Mouse (Mus musculus): Measurements from ENCODE around the gene 2810004N23Rik. TPM values are rescaled to one million over a fixed set of nuclear protein-coding genes. Genes with fewer than 3 reads are reported as not detected.

Gene 2810004N23Rik
- polyA plus RNA-seq, 1 experiment from 2014 or later: 48.6 TPM

DNA sequence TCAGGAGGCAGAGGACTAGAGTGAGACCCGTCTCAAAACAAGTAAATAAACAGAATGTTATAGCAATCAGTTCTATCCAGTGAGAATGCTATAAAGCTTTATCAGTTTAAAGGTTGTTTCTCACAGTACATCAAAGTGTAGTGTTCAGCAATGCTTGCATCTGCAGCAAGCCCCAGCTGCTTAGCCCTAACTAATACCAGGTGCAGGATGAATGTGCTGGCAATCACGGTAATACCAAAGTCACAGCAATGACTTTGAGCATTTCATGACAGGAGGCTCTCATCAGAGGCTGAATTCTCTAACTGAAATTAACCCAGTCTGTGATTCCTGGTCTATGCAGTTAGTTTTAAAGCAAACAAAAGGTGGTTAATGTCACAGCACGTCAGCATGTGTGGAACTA lies 29.7 kb upstream of the 2810004N23Rik start:
- H3K27ac ChIP-seq: no peak overlapping the region
- H3K4me1 ChIP-seq (replicated peaks): peaks cover 16% of the 10 kb centered on the region
- no peak overlapping the region for H3K4me2 ChIP-seq (replicated peaks)
- no peak overlapping the region for H3K9ac ChIP-seq
- ATAC-seq: no peak
- H3K9me3 ChIP-seq: no peaks in the 10 kb centered on the region
- no peak overlapping the region for H3K4me3 ChIP-seq (replicated peaks)
- no peaks in the 10 kb centered on the region for H3K27me3 ChIP-seq (replicated peaks)
- 62% methylated on average over 3 of the region's 3 CpGs for WGBS
- peaks cover 35% of the 10 kb centered on the region for H3K36me3 ChIP-seq

GRCm38 (mm10) chr8:124888385-124888784 lies 25.5 kb upstream of the 2810004N23Rik start:
- H3K4me3 ChIP-seq (replicated peaks): no peak overlapping the region
- 94% methylated on average over 5 of the region's 5 CpGs for WGBS
- H3K27ac ChIP-seq: no peak overlapping the region
- no peaks in the 10 kb centered on the region for H3K27me3 ChIP-seq (replicated peaks)
- no peak overlapping the region for H3K4me2 ChIP-seq (replicated peaks)
- no peaks in the 10 kb centered on the region for H3K4me1 ChIP-seq (replicated peaks)
- peaks cover 55% of the 10 kb centered on the region for H3K36me3 ChIP-seq
- ATAC-seq: no peak
- no peaks in the 10 kb centered on the region for H3K9me3 ChIP-seq
- no peak overlapping the region for H3K9ac ChIP-seq

DNA sequence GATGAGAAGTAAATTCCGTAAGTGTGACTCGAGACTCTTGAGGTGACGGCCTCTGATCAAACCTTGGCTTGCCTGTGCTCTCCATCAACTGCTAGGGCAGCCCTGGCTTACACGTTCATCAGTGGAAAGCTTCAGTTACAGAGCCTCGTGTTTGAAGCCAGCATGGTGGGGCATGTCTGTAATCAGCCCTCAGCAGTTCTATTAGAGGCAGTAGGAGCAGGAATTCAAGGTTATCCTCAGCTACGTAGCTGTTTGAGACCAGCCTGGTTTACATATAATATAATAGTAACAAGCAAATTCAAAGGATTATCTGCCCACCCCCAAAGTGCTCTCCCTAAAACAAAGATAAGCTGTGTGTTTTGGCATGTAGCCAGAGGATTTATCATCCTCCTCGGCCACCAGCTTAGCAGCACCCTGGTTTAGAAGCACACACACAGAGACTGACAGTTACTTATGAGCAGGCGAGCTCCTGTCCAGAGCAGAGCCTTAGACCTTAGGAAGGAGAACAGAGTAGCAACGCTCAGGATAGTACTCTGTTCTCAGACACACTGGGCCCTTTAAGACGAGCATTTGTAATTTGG lies 16.1 kb upstream of the 2810004N23Rik start:
- peaks cover 65% of the 10 kb centered on the region for H3K36me3 ChIP-seq
- no peaks in the 10 kb centered on the region for H3K4me1 ChIP-seq (replicated peaks)
- no peaks in the 10 kb centered on the region for H3K9me3 ChIP-seq
- WGBS: 69% methylated on average over 10 of the region's 10 CpGs
- no peak for ATAC-seq
- no peak overlapping the region for H3K9ac ChIP-seq
- H3K4me2 ChIP-seq (replicated peaks): no peak overlapping the region
- no peaks in the 10 kb centered on the region for H3K27me3 ChIP-seq (replicated peaks)
- no peak overlapping the region for H3K4me3 ChIP-seq (replicated peaks)
- H3K27ac ChIP-seq: no peak overlapping the region

DNA sequence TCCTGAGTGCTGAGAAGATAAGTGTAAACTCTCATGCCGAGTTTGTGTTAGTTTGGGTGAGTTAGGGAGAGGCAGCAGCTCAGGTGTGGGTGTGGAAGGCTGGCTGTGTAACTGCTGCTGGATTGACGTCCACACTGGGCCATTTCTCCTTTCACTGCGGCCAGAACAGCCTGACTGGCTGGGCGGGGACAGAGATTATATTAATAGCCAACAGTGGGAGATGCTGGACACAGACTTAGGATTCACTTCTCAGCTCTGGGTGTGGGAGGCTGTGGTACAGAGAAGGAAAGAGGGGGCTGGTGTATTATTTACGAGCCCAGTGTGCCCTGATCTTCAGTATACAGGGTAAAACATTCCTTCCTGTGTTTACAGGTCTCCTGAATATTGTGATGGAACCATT lies 15.2 kb upstream of the 2810004N23Rik start:
- H3K4me3 ChIP-seq (replicated peaks): no peak overlapping the region
- H3K4me1 ChIP-seq (replicated peaks): no peaks in the 10 kb centered on the region
- no peak overlapping the region for H3K9ac ChIP-seq
- H3K27ac ChIP-seq: no peak overlapping the region
- no peak for ATAC-seq
- no peaks in the 10 kb centered on the region for H3K27me3 ChIP-seq (replicated peaks)
- WGBS: 81% methylated on average over 5 of the region's 5 CpGs
- H3K9me3 ChIP-seq: no peaks in the 10 kb centered on the region
- H3K4me2 ChIP-seq (replicated peaks): no peak overlapping the region
- peaks cover 62% of the 10 kb centered on the region for H3K36me3 ChIP-seq

GRCm38 (mm10) chr8:124872690-124873089 lies 9.8 kb upstream of the 2810004N23Rik start:
- WGBS: 67% methylated on average over 5 of the region's 5 CpGs
- no peaks in the 10 kb centered on the region for H3K9me3 ChIP-seq
- peaks cover 41% of the 10 kb centered on the region for H3K36me3 ChIP-seq
- no peak overlapping the region for H3K4me3 ChIP-seq (replicated peaks)
- ATAC-seq: peak; percentile 62; the same call in 1 of the 2 replicates
- no peak overlapping the region for H3K9ac ChIP-seq
- H3K27ac ChIP-seq: no peak overlapping the region
- no peak overlapping the region for H3K4me2 ChIP-seq (replicated peaks)
- no peaks in the 10 kb centered on the region for H3K4me1 ChIP-seq (replicated peaks)
- H3K27me3 ChIP-seq (replicated peaks): no peaks in the 10 kb centered on the region

- Histone ChIP-seq H3K36me3 (peaks cover 35% of the 10 kb centered on the region), H3K4me3 (replicated peaks) (no peak overlapping the region), H3K9ac (no peak overlapping the region), H3K4me1 (replicated peaks) (no peaks in the 10 kb centered on the region), H3K4me2 (replicated peaks) (no peak overlapping the region), H3K27me3 (replicated peaks) (no peaks in the 10 kb centered on the region), H3K9me3 (no peaks in the 10 kb centered on the region), H3K27ac (no peak overlapping the region)
- WGBS: 91% methylated on average over 7 of the region's 7 CpGs
- peak; percentile 19; the same call in 1 of the 2 replicates for ATAC-seq
These were observed 9.2 kb upstream of the 2810004N23Rik start for GRCm38 (mm10) chr8:124872081-124872480.

DNA sequence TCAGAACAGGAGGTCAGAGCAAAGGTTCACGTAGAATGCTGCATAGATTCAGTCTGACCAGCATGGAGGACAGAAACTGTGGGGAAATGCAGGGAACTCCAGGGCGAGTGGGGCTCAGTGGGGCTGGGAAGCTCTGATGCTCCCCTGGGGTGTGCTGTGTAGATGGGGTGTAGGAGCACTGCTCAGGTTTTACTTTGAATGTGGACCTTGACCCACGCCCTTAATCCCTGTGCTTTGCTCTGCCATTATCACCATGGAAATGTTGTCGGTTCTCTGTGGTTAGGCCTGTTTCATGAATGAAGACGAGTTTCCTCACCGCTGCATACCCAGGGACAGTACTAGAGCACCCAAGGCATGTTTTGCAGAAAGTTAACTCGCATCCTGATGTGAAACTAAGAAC lies 8.6 kb upstream of the 2810004N23Rik start:
- 72% methylated on average over 7 of the region's 7 CpGs for WGBS
- Histone ChIP-seq H3K9ac (no peak overlapping the region), H3K4me3 (replicated peaks) (no peak overlapping the region), H3K27ac (no peak overlapping the region), H3K4me2 (replicated peaks) (no peak overlapping the region), H3K9me3 (no peaks in the 10 kb centered on the region), H3K36me3 (peaks cover 32% of the 10 kb centered on the region), H3K27me3 (replicated peaks) (no peaks in the 10 kb centered on the region), H3K4me1 (replicated peaks) (no peaks in the 10 kb centered on the region)
- peak; percentile 65 for ATAC-seq

GRCm38 (mm10) chr8:124869708-124870107 lies 6.8 kb upstream of the 2810004N23Rik start:
- Histone ChIP-seq H3K27ac (no peak overlapping the region), H3K27me3 (replicated peaks) (no peaks in the 10 kb centered on the region), H3K36me3 (peaks cover 25% of the 10 kb centered on the region), H3K9me3 (no peaks in the 10 kb centered on the region), H3K4me3 (replicated peaks) (no peak overlapping the region), H3K4me2 (replicated peaks) (no peak overlapping the region), H3K4me1 (replicated peaks) (no peaks in the 10 kb centered on the region; the same call in 1 of the 2 replicates), H3K9ac (no peak overlapping the region)
- no peak for ATAC-seq
- 76% methylated on average over 6 of the region's 6 CpGs for WGBS

DNA sequence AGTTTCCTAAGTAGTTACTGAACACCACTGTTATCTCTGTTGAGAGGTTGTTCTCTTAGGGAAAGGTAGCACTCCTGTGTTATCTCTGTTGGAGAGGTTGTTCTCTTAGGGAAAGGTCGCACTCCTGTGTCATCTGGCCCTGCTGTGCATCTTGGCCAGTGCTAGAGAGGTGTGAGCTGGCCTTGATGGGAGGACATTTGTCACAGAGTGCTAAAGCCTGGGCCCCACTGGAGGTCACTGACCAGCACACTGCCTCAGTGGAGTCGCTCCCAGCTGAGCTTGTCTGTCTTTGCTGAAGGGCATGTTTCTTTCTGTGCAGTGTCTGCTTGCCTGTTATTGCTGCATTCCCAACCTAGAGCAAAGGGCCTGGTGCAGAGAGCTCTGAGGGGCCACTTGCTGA lies 4.2 kb upstream of the 2810004N23Rik start:
- Histone ChIP-seq H3K9me3 (no peaks in the 10 kb centered on the region), H3K27ac (no peak overlapping the region), H3K36me3 (peaks cover 8% of the 10 kb centered on the region), H3K4me2 (replicated peaks) (no peak overlapping the region), H3K27me3 (replicated peaks) (no peaks in the 10 kb centered on the region), H3K4me1 (replicated peaks) (peaks cover 4% of the 10 kb centered on the region; the same call in 1 of the 2 replicates), H3K4me3 (replicated peaks) (no peak overlapping the region), H3K9ac (no peak overlapping the region)
- WGBS: 49% methylated on average over 2 of the region's 2 CpGs
- no peak for ATAC-seq

GRCm38 (mm10) chr8:124866669-124867068 lies 3.7 kb upstream of the 2810004N23Rik start:
- no peaks in the 10 kb centered on the region for H3K9me3 ChIP-seq
- WGBS: 67% methylated on average over 3 of the region's 3 CpGs
- H3K4me3 ChIP-seq (replicated peaks): no peak overlapping the region
- peaks cover 4% of the 10 kb centered on the region; the same call in 1 of the 2 replicates for H3K4me1 ChIP-seq (replicated peaks)
- H3K27me3 ChIP-seq (replicated peaks): no peaks in the 10 kb centered on the region
- ATAC-seq: no peak
- no peak overlapping the region for H3K9ac ChIP-seq
- H3K4me2 ChIP-seq (replicated peaks): no peak overlapping the region
- no peak overlapping the region for H3K27ac ChIP-seq
- H3K36me3 ChIP-seq: peaks cover 6% of the 10 kb centered on the region; the same call in 1 of the 2 replicates

GRCm38 (mm10) chr8:124863729-124864128 lies 809 bp upstream of the 2810004N23Rik start:
- no peaks in the 10 kb centered on the region for H3K9me3 ChIP-seq
- H3K27me3 ChIP-seq (replicated peaks): no peaks in the 10 kb centered on the region
- WGBS: 8% methylated on average over 8 of the region's 8 CpGs
- H3K27ac ChIP-seq: peak overlapping the region; percentile 93; the same call in 1 of the 2 replicates
- peaks cover 13% of the 10 kb centered on the region; the same call in 1 of the 2 replicates for H3K36me3 ChIP-seq
- H3K9ac ChIP-seq: peak overlapping the region; percentile 96
- H3K4me1 ChIP-seq (replicated peaks): peaks cover 4% of the 10 kb centered on the region; the same call in 1 of the 2 replicates
- H3K4me3 ChIP-seq (replicated peaks): peak overlapping the region; percentile 81
- no peak for ATAC-seq
- H3K4me2 ChIP-seq (replicated peaks): peak overlapping the region; percentile 77

DNA sequence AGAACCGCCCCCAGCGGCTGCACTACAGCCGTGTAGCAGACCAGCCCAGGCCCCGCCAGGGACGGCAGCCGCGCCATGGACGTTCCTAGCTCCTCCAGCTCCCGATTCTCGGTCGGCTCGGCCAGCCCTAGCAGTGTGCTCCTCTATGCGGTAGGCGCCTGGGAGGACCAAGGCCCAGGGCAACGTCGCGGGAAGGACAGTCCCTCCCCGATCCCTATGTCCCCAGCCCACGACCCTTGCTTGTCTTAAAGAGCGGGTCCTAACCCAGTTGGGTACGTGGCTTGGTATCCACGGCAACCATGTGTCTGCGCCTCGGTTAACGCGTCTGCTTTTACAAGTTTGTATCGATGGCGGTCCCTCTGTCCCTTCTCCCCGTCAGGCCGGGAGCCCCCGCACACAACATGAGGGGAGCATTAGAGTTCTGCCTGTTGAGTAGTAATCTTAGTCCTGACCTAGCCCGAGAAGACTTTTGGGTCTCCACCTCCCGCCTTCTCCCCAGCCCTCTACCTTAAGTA lies 300 bp upstream of the 2810004N23Rik start:
- Histone ChIP-seq H3K27me3 (replicated peaks) (no peaks in the 10 kb centered on the region), H3K4me2 (replicated peaks) (peak overlapping the region; percentile 77), H3K27ac (peak overlapping the region; percentile 93), H3K4me1 (replicated peaks) (peaks cover 4% of the 10 kb centered on the region; the same call in 1 of the 2 replicates), H3K9ac (peak overlapping the region; percentile 96), H3K36me3 (peaks cover 16% of the 10 kb centered on the region), H3K4me3 (replicated peaks) (peak overlapping the region; percentile 81), H3K9me3 (no peaks in the 10 kb centered on the region)
- 0% methylated on average over 33 of the region's 33 CpGs for WGBS
- peak; percentile 82 for ATAC-seq

DNA sequence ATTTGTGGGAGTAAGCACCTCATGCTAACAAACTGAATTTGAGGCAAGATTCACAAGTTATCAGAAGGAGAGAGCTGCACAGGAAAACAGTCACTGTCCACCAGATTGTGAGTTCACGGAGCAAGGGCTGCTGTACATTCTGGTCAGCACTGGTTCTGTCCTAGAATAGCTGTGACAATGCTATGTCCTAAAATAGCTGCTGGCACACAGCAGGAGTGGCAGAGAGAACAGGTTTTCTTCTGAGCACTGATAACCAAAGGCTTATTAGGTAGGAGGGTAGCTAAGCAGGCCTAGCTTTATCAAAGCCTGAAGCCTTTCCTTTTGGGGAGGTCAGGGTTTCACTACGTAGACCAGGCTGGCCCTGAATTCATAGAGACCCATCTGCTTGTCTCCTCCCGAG lies 2.7 kb downstream of the 2810004N23Rik start:
- peaks cover 43% of the 10 kb centered on the region for H3K36me3 ChIP-seq
- H3K4me2 ChIP-seq (replicated peaks): no peak overlapping the region
- H3K27me3 ChIP-seq (replicated peaks): no peaks in the 10 kb centered on the region
- H3K27ac ChIP-seq: no peak overlapping the region
- H3K4me3 ChIP-seq (replicated peaks): no peak overlapping the region
- peaks cover 4% of the 10 kb centered on the region; the same call in 1 of the 2 replicates for H3K4me1 ChIP-seq (replicated peaks)
- no peak for ATAC-seq
- no peak overlapping the region for H3K9ac ChIP-seq
- WGBS: 96% methylated on average over 3 of the region's 3 CpGs
- H3K9me3 ChIP-seq: 0 out of 2 replicates have a peak, but pooled peaks cover 4% of the 10 kb centered on the region

Data from intestine, embryonic 15.5 days (tissue).